Mouse (Mus musculus) G1E-ER4 (cell line): ENCODE results near the gene Aplp1. TPM values are rescaled to one million over a fixed set of nuclear protein-coding genes. Genes with fewer than 3 reads are reported as not detected.

ENCODE experiments used
- GATA1 ChIP-seq: IDR thresholded peaks from one replicate; pipeline ENCODE4 v1.8.0; 2012; ENCODE audit warnings: low read length, inconsistent platforms
- polyA plus RNA-seq: library from polyadenylated mRNA; stranded (reverse); fragments of >175 nt; gene quantifications from 2 replicates; pipeline ENCODE4 v1.2.3, GENCODE M21; 2012

Gene Aplp1
- polyA plus RNA-seq = not detected in 2 replicates

- TF ChIP-seq GATA1 = no peak
These were observed at the start of gene Aplp1 for GRCm38 (mm10) chr7:30444971-30445751. Gene Aplp1 (minus strand): TSS chr7:30445535.

- TF ChIP-seq GATA1 = no peak
These were observed 48.1 kb upstream of the Aplp1 start, which contains the start of gene Prodh2 for GRCm38 (mm10) chr7:30493401-30493931. Gene Prodh2 (plus strand): TSS chr7:30493622.

GRCm38 (mm10) chr7:30492765-30493164 lies 47.4 kb upstream of the Aplp1 start:
- no peak for TF ChIP-seq GATA1

GRCm38 (mm10) chr7:30490957-30491307 lies 45.6 kb upstream of the Aplp1 start:
- TF ChIP-seq GATA1 = no peak

GRCm38 (mm10) chr7:30490251-30490956 lies 45.1 kb upstream of the Aplp1 start:
- TF ChIP-seq GATA1 = no peak

DNA sequence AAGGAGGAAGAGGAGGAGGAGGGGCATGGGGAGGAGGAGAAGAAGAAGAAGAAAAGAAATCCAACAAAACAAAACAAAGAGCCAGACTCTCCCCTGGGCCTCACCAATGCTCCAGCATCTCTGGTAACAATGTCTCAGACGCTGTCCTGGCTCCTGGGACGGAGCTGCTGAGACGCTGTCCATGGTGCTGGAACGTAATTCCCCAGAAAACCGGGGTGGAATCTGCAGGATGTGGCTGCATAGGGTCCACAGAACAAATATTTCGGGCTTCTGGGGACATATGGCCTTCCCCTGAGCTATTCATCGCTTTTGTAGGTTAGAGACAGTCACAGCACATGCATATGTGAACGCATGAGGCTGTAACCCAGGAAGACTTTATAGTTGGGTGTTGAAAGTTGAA lies 38.9 kb upstream of the Aplp1 start:
- TF ChIP-seq GATA1 = no peak

DNA sequence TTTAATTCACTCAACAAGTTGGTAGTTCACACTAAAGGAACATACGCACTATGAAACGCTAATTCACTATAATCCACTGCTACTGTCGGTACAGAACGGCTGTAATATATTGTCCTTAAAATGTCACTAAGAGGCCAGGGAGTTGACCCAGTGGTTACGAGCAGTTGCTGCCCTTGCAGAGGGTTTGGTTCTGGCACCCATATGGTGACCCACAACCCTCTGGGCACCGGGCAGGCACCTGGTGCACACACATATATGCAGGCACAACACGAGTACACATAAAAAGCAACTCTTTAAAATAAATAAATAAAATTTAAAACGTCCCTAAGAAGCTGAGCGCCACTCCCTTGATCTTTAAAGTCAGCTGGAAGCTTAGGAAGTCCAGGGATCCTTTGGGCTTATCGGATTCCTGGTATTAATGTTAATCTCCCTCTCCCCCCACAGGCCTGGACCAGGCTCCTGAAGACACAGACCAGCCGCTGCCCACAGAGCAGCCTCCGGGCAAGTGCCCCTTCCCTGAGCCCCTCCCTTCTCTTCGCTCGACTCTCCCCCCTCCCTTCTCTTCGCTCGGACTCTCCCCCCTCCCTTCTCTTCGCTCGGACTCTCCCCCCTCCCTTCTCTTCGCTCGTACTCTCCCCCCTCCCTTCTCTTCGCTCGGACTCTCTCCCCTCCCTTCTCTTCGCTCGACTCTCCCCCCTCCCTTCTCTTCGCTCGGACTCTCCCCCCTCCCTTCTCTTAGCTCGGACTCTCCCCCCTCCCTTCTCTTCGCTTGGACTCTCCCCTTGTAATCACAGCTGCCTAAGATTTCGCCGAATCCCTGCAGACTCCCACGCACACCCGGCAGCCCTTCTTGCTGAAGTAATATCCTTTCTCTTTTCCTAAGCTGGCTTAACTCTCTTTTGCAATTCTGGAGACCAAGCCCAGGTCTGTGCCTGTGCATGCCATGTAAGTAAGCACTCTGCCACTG lies 32.4 kb upstream of the Aplp1 start:
- TF ChIP-seq GATA1 = no peak

GRCm38 (mm10) chr7:30474999-30475398 lies 29.7 kb upstream of the Aplp1 start:
- TF ChIP-seq GATA1 = no peak

DNA sequence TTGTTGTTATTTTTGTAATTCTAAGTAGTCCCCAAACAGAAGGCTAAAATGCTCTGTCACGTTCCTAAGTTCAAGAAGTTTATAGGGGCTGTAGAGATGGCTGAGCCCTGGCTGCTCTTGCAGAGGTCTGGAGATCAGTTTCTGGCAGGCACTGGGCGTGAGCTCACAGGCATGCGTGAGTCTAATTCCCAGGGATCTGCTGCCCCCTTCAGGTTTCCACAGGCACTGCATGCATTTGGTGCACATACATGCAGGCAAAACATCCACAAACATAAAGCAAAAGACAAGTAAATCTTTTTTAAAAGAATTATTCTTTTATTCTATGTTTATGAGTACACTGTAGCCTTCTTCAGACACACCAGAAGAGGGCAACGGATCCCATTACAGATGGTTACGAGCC lies 27.1 kb upstream of the Aplp1 start:
- TF ChIP-seq GATA1 = no peak

DNA sequence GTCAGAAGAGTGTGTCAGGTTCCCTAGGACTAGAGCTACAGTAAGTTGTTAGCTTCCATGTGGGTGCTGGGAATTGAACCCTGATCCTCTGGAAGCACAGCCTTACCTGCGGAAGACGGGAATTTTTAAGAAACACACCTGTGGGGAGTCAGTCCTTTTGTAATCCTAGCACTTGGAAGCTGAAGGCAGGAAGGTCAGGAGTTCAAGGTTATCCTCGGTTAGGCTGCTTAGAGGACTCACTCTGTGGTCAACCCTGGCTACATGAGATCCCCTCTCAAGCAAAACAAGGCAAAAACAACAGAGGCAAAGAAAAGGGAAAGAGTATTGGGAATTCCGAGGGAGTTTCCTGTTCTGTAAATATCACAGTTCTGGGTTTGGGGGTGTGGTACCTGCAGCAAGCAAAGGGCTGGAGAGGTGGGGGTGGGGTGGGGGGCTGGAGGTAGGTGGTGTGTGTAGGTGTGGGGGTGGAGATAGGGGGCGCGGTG lies 19.5 kb upstream of the Aplp1 start:
- no peak for TF ChIP-seq GATA1

GRCm38 (mm10) chr7:30463996-30464395 lies 18.7 kb upstream of the Aplp1 start:
- TF ChIP-seq GATA1 = no peak

DNA sequence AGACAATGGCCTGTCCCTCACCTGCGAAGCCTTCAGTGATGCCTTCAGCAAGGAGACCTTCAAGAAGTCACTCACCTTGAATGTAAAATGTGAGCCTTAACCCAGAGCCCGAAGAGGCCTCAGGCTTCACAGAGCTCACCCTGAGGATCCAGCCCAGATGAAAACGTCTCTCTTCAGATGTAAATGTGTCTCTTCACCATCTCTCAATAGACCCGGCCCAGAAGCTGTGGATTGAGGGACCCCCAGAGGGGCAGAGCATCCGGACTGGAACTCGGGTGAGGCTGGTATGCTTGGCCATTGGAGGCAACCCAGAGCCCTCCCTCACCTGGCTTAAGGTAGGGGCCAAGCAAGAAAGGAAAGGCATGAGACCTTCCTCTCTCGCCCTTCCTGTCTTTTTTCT lies 18.2 kb upstream of the Aplp1 start:
- no peak for TF ChIP-seq GATA1

- TF ChIP-seq GATA1 = no peak
These were observed 14.1 kb upstream of the Aplp1 start for GRCm38 (mm10) chr7:30459484-30459883.

- TF ChIP-seq GATA1 = no peak
These were observed 12.4 kb upstream of the Aplp1 start, which contains the start of the genes Kirrel2 and Nphs1 for GRCm38 (mm10) chr7:30457629-30458330. Gene Kirrel2 (minus strand): TSS chr7:30457690. Gene Nphs1 (plus strand): TSS chr7:30458315.
